Mouse (Mus musculus) neural tube, embryonic 10.5 days (tissue): ENCODE data around the gene Usp29.
"Not testable (repeated sequence)": the region's sequence is repeated elsewhere in the genome, so short reads cannot be mapped to it uniquely, and the experiment has no call there.

Experiments
- DNase-seq: peaks from one replicate; pipeline ENCODE4 v3.0.0-alpha.2; 2017; ENCODE audit warnings: low spot score; ENCODE audit errors: extremely low spot score

Gene Usp29

DNA sequence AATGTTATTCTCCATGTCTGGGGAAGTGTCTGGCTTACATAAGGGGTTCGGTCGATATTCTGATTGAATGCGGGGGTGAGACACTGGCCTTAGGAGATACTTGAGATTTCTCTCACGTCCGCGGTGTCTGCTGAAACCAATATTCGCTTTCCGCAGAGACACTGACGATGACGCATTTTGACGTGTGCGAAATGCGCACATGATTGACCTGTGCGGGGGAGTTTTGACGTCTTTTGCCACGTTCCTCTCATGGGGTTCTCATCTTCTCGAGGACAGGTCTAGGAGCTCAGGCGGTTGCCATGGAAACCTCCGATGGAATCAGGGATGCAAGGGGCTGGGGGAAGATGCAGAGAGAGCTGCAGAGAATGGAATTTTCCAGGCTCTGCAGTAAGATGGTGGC lies 144.1 kb downstream of the Usp29 start:
- no peak for DNase-seq

- DNase-seq, result no peak
Measured at GRCm38 (mm10) chr7:6878202-6878601, 147.8 kb downstream of the Usp29 start.

DNA sequence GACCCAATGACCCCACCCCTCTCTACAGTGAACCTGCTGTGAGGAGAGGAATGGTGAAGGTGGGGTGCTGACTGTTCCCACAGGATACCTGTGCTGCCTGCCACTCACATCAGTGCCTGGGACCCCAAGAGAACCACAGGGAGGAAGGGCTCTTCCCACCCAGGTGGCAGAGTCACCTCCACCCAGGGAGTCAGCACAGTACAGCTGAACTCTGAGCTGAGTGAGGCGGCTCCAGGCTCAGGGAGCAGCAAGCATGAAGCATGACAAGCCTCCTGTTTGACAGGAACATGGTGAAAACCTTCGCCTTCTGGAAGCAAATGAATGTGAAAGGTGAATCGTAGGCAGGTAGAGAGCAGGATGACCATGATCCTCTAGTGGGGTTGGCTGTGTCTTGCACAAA lies 148.5 kb downstream of the Usp29 start:
- not testable (repeated sequence) for DNase-seq

DNA sequence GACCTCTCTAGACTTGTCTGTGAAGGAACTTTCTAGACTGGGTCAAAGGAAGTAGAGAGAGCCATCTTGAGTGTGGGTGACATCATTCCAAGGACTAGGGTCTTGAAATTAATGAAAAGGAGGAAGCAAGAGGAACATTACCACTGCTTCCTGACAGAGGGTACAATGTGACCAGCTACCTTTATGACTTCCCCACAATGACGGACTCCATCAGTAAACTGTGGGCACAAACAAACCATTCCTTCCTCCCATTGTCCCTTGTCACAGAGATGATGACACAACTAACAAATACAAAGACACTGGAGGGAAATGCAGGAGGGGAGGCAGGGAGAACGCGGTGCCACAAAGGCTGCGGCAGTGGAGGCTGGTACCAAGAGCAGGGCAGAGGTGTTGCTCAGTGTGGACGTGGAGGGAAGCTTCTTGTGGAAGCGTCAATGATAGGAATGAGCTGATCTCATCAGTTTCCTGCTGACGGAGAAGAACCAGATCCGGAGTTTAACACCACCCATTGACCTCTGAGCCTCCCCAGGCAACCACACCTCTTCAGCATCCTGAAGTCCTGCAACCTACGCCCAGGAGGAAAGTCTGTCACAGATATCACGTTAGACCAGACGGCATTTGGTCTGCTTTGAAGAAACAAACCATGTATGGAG lies 149.3 kb downstream of the Usp29 start:
- no peak for DNase-seq

GRCm38 (mm10) chr7:6880918-6881317 lies 150.5 kb downstream of the Usp29 start:
- not testable (repeated sequence) for DNase-seq

DNA sequence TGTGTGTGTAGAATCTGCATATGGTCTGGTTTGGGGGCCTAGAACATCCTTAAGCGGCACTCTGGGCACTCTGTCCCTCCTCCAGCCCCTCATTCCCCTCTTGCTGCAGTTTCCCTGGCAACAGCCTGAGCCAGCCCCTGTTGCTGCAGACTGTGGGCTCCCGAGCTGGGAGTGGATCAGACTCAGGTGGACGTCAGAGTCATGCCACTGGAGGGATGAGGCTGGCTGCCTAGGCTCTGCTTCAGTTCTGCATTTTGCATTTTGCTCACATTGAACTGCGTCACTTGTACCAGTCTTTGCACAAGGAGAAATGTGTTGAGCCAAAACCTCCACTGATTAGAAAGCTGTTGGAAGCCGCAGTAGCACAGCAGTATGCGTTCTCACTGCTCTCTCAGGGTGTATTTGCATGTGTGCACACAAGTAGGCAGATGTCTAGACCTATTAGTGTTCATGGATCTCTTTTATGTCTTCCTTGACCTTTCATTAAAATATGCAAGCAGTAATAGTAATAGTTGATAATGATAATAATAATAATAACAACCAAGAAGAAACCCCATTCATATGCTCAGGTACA lies 151.2 kb downstream of the Usp29 start:
- DNase-seq, result no peak

DNA sequence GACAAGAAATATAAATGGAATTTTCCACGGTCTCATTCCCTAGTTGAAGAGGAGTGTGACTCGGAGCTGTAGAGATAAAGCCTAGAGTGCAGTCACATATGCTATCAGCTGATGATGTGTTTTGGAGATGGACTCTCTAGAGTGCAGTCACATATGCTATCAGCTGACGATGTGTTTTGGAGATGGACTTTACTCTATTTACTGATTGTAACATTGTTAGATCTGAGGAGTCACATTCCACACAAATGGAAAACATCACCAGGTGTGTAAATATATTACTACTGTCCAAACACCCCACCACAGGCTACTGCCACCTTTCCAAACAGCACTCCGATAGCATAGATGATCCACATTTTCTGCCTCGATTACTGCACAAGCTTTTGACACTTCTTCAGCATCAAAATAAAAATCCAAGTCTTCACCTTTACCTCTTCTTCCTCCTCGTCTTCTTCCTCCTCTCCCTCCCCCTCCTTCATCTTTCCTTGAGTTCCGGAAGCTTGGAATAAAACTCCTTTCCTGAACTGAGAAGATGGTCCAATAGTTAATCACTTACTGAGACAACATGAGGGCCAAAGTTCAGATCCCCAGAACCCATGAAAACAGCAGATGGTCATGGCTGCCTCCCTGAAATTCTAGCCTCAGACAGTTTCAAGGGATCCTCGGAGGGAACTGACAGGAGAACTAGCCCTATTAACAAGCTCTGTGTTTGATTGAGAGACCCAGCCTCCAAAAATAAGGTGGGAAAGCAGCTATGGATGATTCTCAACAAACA lies 153.2 kb downstream of the Usp29 start:
- DNase-seq, result no peak

- no peak for DNase-seq
Measured at GRCm38 (mm10) chr7:6885416-6885815, 155.0 kb downstream of the Usp29 start.

DNA sequence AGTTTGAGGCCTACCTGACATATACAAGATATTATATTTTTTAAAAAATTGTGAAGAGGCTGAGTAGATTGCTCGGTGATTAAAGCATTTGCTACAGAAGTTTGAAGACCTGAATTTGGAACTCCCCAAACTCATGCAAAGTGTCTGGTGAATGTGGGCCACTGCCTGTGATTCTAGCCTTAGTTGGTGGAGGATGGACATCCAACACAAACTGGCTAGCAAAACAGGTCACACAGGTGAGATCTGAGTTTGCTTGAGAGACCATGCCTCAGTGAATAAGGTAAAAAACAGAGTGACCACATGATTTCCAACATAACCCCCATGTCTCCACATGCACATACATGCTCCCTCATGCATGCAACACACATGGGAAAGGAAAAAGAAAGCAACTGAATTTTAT lies 156.5 kb downstream of the Usp29 start:
- DNase-seq, result no peak

- DNase-seq, result no peak
Measured at GRCm38 (mm10) chr7:6889871-6890270, 159.5 kb downstream of the Usp29 start.

DNA sequence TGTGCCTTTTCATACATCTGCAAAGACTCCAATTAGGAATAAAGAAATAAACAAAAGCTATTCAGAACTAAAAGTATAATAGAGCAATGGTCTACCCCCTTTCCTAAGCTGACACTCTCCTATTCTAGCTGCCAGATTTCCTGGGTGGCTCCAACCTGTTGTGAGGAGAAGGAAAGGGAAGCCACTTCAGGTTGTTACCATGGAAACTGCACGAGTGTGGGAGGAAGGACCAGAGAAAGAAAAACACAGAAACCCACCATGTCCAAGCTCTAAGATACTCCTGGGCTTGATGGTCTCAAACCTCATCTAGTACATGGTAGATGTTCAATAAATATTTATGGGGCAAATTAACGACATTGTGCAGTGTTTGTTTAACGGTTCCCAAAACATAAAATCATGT lies 160.8 kb downstream of the Usp29 start:
- no peak for DNase-seq

DNA sequence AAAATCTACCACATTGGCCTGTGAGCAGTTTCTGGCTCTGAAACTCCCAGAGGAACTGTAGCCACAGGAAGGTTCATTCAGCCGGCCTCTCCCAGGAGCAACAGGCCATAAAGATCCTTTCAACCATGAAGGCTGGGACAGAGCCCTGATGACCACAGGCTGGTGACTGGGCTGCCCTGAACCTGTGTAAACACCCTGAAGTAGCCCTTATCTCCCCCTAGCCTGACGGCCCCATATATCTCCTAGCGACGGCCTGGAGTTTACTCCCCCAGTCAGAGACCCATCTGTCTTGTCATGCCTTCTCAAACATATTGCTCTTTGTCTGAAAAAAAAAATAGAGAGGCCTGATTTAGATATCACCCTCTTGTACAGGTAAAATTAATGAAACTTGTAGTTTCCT lies 166.6 kb downstream of the Usp29 start:
- DNase-seq, result not testable (repeated sequence)

- no peak for DNase-seq
Measured at GRCm38 (mm10) chr7:6900672-6901071, 170.3 kb downstream of the Usp29 start.

DNA sequence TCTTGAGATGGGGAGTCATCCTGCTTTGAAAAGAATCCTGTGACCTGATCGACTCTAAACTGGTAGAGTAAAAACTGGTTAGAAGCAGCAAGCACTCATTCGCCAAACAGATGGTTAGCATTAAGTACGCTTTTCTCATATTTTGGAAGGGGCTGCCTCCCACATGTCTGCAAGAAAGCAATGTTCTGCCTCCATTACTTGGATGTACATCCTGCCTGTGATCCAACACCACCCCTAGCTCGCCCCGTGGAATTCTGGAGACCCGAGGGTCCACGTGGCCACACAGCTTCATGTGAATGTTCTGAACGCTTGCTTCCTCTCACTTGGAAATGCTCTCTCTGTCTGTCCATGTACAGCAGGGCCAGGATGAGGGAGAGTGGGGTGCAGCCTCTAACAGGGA lies 173.1 kb downstream of the Usp29 start:
- DNase-seq, result no peak

- no peak for DNase-seq
Measured at GRCm38 (mm10) chr7:6910527-6910926, 180.1 kb downstream of the Usp29 start.

GRCm38 (mm10) chr7:6911731-6912130 lies 181.4 kb downstream of the Usp29 start:
- no peak for DNase-seq

GRCm38 (mm10) chr7:6913439-6914380 lies 183.3 kb downstream of the Usp29 start:
- DNase-seq, result peak; percentile 72

DNA sequence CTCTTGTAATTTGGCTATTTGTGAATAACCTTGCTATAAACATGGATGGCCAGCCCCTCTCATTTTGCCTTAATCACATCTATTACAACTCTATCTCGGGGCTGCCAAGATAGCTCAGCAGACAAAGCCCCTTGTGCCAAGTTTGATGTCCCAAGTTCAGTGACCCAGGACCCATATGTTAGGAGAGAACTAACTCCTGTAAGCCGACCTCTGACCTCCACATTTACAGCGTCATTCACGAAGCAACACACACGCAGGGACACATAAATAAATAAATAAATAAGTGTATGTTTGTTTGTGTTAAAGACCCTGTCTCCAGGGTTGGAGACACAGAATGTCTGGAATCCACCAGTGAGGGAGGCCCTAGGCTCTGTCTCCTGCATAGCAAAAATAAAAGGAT lies 186.7 kb downstream of the Usp29 start:
- DNase-seq, result no peak

- DNase-seq, result peak; percentile 89
Measured at GRCm38 (mm10) chr7:6918267-6918666, 187.9 kb downstream of the Usp29 start.

DNA sequence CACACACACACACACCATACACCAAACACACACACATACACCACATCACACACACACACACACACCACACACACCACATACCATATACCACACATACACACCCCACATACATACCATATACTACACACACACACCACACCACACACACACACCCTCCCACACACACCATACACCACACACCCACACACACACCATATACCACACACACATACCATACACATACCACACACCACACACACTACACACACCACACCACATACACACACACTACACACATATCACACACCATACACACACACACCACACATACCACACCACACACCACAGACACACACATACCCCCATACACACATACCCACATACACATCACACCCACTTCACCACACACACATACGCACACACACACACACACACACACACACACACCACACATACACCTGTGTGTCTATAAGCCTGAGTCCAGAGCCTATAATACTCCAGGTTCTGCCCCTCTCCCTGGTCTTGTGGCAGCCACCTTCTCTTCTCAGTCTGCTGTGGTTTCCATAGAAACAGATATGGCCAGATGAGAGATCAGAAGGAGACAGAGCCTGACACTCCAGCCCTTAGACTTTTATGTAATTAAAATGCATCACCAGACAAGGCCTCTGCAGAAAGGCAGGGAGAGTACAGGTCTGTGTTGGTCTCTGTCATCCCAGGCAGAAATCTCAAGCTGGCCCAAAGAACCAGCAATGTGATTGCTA lies 188.9 kb downstream of the Usp29 start:
- no peak for DNase-seq

DNA sequence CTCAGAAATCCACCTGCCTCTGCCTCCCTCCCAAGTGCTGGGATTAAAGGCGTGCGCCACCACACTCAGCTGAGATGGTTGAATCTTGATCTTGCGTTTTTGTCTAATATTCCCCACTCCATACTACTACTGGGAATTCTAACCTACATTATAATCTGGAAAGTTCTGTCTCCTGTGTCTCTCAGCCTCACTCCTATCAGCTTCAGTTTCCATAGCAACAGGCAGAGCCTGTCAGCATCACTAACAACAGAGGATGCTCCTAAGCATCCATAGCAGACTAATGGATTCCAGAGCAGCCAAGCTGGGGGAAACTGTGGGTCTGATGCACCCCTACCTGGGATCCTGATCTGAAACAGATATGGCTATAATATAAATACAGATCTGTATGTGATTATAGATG lies 193.1 kb downstream of the Usp29 start:
- DNase-seq, result no peak
